Mouse (Mus musculus): ENCODE measurements at regions not wholly inside any gene's neighbourhood (a gene's known extent, or its start where the extent isn't known, plus 50 kb on each side); places are given as distances from the start of the nearest gene placed in this dataset.

GRCm38 (mm10) chr13:51315008-51315778, 93.2 kb upstream of the S1pr3 start:
- TF ChIP-seq EP300 (IDR thresholded peaks at IDR 0.05; ENCODE audit: insufficient read depth, low read depth, low read length) (no peak), CTCF (IDR thresholded peaks at IDR 0.05) (no peak), POLR2A (IDR thresholded peaks at IDR 0.05; ENCODE audit: insufficient read depth, low read depth, low read length) (no peak)

Measured in heart, adult 2 months (tissue).